Mouse (Mus musculus) retina, postnatal 1 day (tissue): ENCODE measurements around the gene Nlrc3.
"Not testable (repeated sequence)": the region's sequence is repeated elsewhere in the genome, so short reads cannot be mapped to it uniquely, and the experiment has no call there.

Experiments used
- DNase-seq: peaks from one replicate; pipeline ENCODE4 v3.0.0-alpha.2; 2012

Gene Nlrc3

GRCm38 (mm10) chr16:3976251-3976671 is at the start of gene Nlrc3:
Gene Nlrc3, minus strand, starts transcription at chr16:3976632.
- no peak for DNase-seq

- DNase-seq, result no peak
These were observed 46.3 kb upstream of the Nlrc3 start for GRCm38 (mm10) chr16:4022719-4023118.

GRCm38 (mm10) chr16:4021241-4021640 is 44.8 kb upstream of the Nlrc3 start:
- DNase-seq, result no peak

- not testable (repeated sequence) for DNase-seq
These were observed 41.0 kb upstream of the Nlrc3 start for GRCm38 (mm10) chr16:4017466-4017865.

- not testable (repeated sequence) for DNase-seq
These were observed 40.4 kb upstream of the Nlrc3 start for GRCm38 (mm10) chr16:4016786-4017185.

GRCm38 (mm10) chr16:4014040-4014668 is 37.7 kb upstream of the Nlrc3 start:
- DNase-seq, result no peak

- DNase-seq, result no peak
These were observed 36.6 kb upstream of the Nlrc3 start for GRCm38 (mm10) chr16:4012882-4013570.

GRCm38 (mm10) chr16:4003489-4004398 is 27.3 kb upstream of the Nlrc3 start, which contains the start of gene Slx4:
Gene Slx4, minus strand, starts transcription at chr16:4003770.
- DNase-seq, result peak; percentile 98

GRCm38 (mm10) chr16:3988410-3988809 is 12.0 kb upstream of the Nlrc3 start:
- DNase-seq, result no peak

- no peak for DNase-seq
These were observed 6.8 kb upstream of the Nlrc3 start for GRCm38 (mm10) chr16:3983146-3983700.

- DNase-seq, result no peak
These were observed 5.7 kb upstream of the Nlrc3 start for GRCm38 (mm10) chr16:3982173-3982572.

- DNase-seq, result no peak
These were observed 280 bp upstream of the Nlrc3 start for GRCm38 (mm10) chr16:3976712-3977111.

- no peak for DNase-seq
These were observed 774 bp downstream of the Nlrc3 start for GRCm38 (mm10) chr16:3975658-3976057.

- DNase-seq, result peak; percentile 20
These were observed 2.0 kb downstream of the Nlrc3 start for GRCm38 (mm10) chr16:3974456-3974855.

GRCm38 (mm10) chr16:3965534-3965933 is 10.9 kb downstream of the Nlrc3 start:
- DNase-seq, result no peak

- DNase-seq, result no peak
These were observed 11.4 kb downstream of the Nlrc3 start for GRCm38 (mm10) chr16:3964990-3965389.

GRCm38 (mm10) chr16:3959261-3959660 is 17.2 kb downstream of the Nlrc3 start:
- no peak for DNase-seq

- no peak for DNase-seq
These were observed 20.1 kb downstream of the Nlrc3 start for GRCm38 (mm10) chr16:3956369-3956768.

- no peak for DNase-seq
These were observed 25.3 kb downstream of the Nlrc3 start for GRCm38 (mm10) chr16:3951141-3951540.

- DNase-seq, result no peak
These were observed 41.7 kb downstream of the Nlrc3 start for GRCm38 (mm10) chr16:3934701-3935100.

GRCm38 (mm10) chr16:3934091-3934490 is 42.3 kb downstream of the Nlrc3 start:
- DNase-seq, result no peak

GRCm38 (mm10) chr16:3933536-3933935 is 42.9 kb downstream of the Nlrc3 start:
- DNase-seq, result no peak

- no peak for DNase-seq
These were observed 47.3 kb downstream of the Nlrc3 start for GRCm38 (mm10) chr16:3929151-3929550.
